Mouse (Mus musculus): ENCODE data around the gene Zfp936.
A peak's percentile ranks its signal among the peaks of the same experiment; 100 is the strongest.
"Not testable (repeated sequence)": the region's sequence is repeated elsewhere in the genome, so short reads cannot be mapped to it uniquely, and the experiment has no call there.

Gene Zfp936

DNA sequence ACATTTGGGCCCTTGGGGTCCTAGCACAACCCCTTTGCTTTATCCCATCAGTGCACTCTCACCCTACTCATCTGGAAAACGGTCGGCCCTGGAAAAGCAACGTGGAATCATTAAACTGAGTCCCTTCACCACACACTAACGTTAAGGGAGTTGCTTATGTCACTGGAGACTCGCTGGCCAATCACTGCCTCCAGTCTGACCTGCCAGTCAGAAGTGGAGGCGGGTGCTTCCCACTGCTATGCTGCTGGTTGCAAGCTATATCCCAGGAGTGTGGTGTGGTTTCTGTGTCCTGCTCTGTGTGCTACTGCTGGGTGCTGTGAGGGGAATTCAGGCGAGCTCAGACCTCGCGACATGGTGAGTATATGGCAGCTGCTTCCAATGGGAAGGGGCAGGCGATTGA, at the start of gene Zfp936:
Zfp936 (plus strand) TSS at position 301 of the 400 bp plus-strand sequence.
- DNase-seq (ENCODE audit: low spot score in 2 of 2), result not testable (repeated sequence)

DNA sequence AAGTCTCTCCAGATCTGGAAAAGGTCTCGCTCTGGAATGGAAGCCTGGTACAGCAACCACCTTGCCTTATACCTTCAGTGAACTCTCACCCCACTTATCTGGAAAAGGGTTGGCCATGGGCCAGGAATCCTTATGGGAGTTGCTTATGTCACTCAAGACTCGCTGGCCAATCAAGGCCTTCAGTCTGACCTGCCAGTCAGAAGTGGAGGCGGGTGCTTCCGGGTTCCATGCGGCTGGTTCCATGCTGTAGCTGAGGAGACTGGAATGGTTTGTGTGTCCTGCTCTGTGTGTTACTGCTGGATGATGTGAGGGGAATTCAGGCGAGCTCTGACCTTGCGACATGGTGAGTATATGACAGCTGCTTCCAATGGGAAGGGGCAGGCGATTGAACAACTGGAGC, 36.2 kb upstream of the Zfp936 start:
- no peak for DNase-seq (ENCODE audit: low spot score in 2 of 2)

- not testable (repeated sequence) for DNase-seq (ENCODE audit: low spot score in 2 of 2)
These were observed 14.7 kb downstream of the Zfp936 start for GRCm38 (mm10) chr7:43128691-43129090.

DNA sequence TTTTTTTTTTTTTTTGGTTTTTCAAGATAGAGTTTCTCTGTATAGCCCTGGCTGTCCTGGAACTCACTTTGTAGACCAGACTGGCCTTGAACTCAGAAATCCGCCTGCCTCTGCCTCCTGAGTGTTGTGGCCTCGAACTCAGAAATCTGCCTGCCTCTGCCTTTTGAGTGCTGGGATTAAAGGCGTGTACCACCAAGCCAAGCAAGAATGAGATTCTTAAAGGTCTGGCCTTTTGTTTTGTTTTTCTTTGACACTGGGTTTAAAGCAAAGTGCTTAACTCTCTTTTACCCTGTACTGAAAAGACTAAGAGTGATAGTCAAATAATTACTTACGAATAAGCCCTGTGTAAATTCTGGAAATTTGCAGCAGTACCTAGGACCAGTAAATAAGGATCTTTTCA, 50.1 kb downstream of the Zfp936 start:
- not testable (repeated sequence) for DNase-seq (ENCODE audit: low spot score in 2 of 2)

DNA sequence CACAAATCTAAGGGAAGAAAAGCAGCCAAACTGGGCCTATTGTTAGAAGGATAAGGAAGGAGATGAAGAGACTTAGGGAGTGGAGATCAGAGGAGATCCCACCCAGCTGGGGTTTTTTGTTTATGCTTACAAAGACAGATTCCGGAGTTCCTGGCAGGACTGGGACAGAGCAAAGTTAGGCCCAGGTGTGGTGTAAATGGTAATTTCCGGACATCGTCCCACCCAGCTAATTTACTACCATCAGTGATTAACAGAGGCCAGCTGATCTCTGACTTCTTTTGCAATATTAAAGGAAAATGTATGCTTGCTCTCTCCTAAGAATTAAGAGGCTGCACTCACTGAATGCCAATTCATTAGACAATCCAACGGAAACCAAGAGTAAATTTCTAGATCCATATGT, 53.1 kb downstream of the Zfp936 start:
- DNase-seq (ENCODE audit: low spot score in 2 of 2), result not testable (repeated sequence)

DNA sequence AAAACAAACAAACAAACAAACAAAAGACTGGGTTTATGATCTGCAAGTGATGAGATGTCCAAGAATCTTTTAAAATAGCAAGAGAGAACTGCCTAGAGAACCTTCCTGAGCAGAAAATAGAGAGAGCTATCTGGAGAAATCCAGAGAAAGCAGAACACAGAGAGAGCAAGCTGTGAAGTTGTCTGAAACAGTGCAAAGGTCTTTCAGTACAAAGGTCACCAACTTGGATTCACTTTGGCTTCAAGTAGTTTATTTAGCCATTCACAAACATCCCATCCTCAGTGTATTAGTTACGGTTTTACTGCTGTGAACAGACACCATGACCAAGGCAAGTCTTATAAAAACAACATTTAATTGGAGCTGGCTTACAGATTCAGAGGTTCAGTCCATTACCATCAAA, 53.8 kb downstream of the Zfp936 start:
- DNase-seq (ENCODE audit: low spot score in 2 of 2), result not testable (repeated sequence)

DNA sequence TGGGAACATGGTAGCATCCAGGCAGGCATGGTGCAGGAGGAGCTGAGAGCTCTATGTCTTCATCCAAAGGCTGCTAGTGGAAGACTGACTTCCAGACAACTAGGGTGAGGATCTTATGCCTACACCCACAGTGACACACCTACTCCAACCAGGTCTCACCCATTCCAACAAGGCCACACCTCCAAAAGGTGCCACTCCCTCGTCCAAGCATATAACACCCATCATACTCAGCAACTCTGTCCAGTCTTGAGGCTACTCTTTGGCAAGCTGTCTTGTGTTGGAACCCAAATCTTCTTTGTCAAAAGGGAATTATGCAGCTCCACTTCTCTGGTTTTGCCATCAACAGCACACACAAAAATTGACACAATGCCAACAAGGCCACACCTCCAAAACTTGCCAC, 54.2 kb downstream of the Zfp936 start:
- DNase-seq (ENCODE audit: low spot score in 2 of 2), result not testable (repeated sequence)

DNA sequence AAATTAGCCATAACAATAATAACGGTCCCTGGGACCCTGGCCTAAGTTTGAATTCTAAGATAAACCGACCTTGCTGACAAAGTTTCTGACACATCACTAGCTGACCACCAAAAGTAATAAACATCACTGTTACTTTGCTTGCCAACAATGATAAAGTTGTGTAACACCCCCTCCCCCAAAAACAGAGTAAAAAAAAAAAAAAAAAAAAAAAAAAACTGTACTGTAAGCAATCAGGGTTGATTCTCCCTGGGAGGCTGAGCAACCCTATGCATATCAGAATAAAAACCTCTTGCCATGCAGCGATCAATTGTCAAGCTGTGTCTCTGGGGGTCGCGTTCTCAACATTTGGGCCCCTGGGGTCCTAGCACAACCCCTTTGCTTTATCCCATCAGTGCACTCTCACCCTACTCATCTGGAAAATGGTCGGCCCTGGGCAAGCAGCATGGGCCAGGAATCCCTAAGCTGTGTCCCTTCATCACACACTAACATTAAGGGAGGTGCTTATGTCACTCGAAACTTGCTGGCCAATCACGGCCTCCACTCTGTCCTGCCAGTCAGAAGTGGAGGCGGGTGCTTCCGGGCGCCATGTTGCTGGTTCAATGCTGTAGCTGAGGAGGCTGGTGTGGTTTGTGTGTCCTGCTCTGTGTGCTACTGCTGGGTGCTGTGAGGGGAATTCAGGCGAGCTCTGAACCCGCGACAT, 63.1 kb downstream of the Zfp936 start:
- no peak for DNase-seq (ENCODE audit: low spot score in 2 of 2)

GRCm38 (mm10) chr7:43213781-43214180, 99.8 kb downstream of the Zfp936 start:
- peak; percentile 28 to 32 for DNase-seq (ENCODE audit: low spot score in 2 of 2)

Measured in right cerebral cortex, postnatal 10 days (tissue).